Mouse (Mus musculus) Patski (cell line): ENCODE measurements around the gene Nlrp3. TPM values are rescaled to one million over a fixed set of nuclear protein-coding genes. Genes with fewer than 3 reads are reported as not detected.

Experiments
- ATAC-seq: fragments of 100-300 bp; one replicate; pipeline ENCODE4 v1.8.0; 2021
- CTCF ChIA-PET: fragments of 350-600 bp; sonication (Branson Sonifier 250); formaldehyde crosslinking; loops from one replicate; lab custom pipeline; 2022; ENCODE audit warnings: inconsistent platforms; lab: Charles Lee
- POLR2A ChIA-PET: fragments of 350-600 bp; sonication (Branson Sonifier 250); formaldehyde crosslinking; loops from one replicate; lab custom pipeline; 2022; ENCODE audit warnings: antibody characterized with exemption, inconsistent platforms; lab: Charles Lee
- DNase-seq: peaks from one replicate; pipeline ENCODE4 v3.0.0-alpha.2; 2011; ENCODE audit warnings: low read depth, low spot score
- H3K27me3 ChIP-seq: fragments of 371-371 bp; one replicate; pipeline ENCODE4 v1.5.1; 2021
- CTCF ChIP-seq: fragments of 100-300 bp; IDR thresholded peaks from one replicate; pipeline ENCODE4 v1.5.1; 2021
- in situ Hi-C: fragments of 300-500 bp; cut with MboI; formaldehyde crosslinking; loops from 3 replicates; pipeline ENCODE4 v1.11.1; 2018; ENCODE audit warnings: low pct_unique_long_range_greater_than_20kb, mixed read lengths
- polyA plus RNA-seq: library from polyadenylated mRNA; unstranded; gene quantifications from one replicate; pipeline ENCODE4 v1.2.3, GENCODE M21; 2021

The Nlrp3 gene
- polyA plus RNA-seq, 1 experiment from 2014 or later, result 0.03 TPM

DNA sequence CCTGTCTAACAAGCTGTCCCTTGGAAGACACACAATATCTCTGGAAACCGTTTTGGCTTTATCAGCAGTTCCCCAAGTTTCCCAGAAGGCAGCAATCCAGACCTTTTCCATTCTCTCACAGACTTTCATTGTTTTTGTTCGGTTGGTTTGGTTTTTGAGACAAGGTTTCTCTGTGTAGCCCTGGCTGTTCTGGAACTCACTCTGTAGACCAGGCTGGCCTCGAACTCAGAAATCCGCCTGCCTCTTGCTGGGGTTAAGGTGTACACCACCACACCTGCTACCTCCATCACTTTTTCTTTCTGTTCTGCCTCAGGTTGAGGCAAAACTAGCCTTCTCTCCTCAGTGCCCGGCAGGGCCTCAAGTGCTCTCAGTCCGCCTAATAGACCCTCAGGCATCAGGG lies 27.0 kb upstream of the Nlrp3 start:
- TF ChIP-seq CTCF, result no peak
- in situ Hi-C loops, result no loop called here

DNA sequence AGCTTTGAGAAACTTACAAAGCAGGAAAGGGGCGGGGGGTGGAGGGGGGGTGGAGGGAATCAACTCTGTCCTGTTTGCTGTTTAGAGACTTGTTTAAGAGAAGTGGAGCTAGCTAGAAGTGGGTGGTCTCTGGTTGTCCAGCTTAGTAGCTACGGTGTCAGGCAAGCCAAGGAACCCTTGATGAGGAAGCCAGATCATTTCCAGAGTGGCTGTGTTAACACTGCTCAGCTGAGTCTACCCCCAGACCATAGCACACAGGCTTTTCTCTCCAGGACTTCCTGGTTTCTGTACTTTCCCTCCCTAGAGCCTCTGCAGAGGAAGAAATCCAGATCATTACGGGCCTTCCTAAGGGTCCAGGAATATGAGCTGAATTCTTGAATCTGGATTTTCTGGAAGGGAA lies 26.6 kb upstream of the Nlrp3 start:
- ATAC-seq, result no peak
- no peak for TF ChIP-seq CTCF
- H3K27me3 ChIP-seq, result no peaks in the 10 kb centered on the region
- POLR2A ChIA-PET, result no interaction called here
- in situ Hi-C loops, result no loop called here
- no peak for DNase-seq
- CTCF ChIA-PET, result interaction anchor here (1.4 to 4.6 kb wide), 2 partner anchors 10 to 98 kb away, joined by 4 to 15 read pairs; no protein-coding TSS in a partner anchor

More for the DNA sequence above, 27.0 kb upstream of the Nlrp3 start:
- ChIA-PET POLR2A (no interaction called here), CTCF (interaction anchor here (1.4 to 4.6 kb wide), 2 partner anchors 11 to 98 kb away, joined by 4 to 15 read pairs; no protein-coding TSS in a partner anchor)
- DNase-seq (no peak), ATAC-seq (no peak)
- H3K27me3 ChIP-seq, result no peaks in the 10 kb centered on the region

DNA sequence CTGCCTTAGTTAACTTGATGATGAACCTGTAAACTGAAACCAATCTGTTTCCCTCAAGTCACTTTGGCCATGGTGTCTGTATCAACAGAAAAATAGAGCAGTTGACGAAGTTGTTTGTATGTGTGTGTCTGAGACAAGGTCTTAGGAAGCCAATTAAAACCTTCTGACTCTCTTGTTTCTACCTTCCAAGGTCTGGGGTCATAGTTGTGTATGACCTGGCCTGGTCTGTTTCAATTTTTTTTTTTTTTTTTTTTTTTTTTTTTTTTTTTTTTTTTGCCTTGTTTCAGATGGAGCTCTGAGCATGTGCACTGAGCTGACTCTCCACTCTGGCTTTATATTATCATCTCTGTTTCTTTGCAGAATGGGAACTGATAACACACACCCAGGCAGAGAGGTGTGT lies 23.9 kb upstream of the Nlrp3 start:
- no peak for DNase-seq
- H3K27me3 ChIP-seq, result no peaks in the 10 kb centered on the region
- ChIA-PET CTCF (interaction anchor here (0.9 to 4.6 kb wide), 3 partner anchors 8 to 52 kb away, joined by 3 to 15 read pairs (median 4); no protein-coding TSS in a partner anchor), POLR2A (interaction anchor here (0.6 kb wide), 2 partner anchors 16 to 239 kb away, joined by 3 read pairs; no protein-coding TSS in a partner anchor)
- in situ Hi-C loops, result no loop called here
- ATAC-seq, result no peak
- TF ChIP-seq CTCF, result no peak

DNA sequence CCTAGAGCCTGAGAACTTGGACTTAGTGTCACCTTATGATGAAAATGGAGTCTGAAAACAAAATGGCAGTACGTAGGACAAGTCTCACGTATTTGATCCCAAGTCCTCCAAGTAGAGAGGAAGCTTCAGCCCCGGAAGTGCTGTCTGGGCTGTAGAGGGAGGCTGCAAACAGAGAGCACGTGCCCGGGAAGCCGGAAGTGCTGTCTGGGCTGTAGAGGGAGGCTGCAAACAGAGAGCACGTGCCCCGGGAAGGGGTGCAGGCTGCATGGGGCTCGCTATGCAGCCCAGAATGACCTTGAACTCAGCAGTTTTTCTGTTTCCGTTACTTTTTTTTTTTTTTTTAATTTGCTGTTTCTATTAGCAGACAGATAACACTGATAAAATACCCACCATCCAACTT lies 23.1 kb upstream of the Nlrp3 start:
- ATAC-seq, result no peak
- DNase-seq, result no peak
- ChIA-PET POLR2A (no interaction called here), CTCF (interaction anchor here (0.9 to 4.6 kb wide), 3 partner anchors 7 to 51 kb away, joined by 3 to 15 read pairs (median 4); no protein-coding TSS in a partner anchor)
- no peaks in the 10 kb centered on the region for H3K27me3 ChIP-seq
- no peak for TF ChIP-seq CTCF
- in situ Hi-C loops, result no loop called here

DNA sequence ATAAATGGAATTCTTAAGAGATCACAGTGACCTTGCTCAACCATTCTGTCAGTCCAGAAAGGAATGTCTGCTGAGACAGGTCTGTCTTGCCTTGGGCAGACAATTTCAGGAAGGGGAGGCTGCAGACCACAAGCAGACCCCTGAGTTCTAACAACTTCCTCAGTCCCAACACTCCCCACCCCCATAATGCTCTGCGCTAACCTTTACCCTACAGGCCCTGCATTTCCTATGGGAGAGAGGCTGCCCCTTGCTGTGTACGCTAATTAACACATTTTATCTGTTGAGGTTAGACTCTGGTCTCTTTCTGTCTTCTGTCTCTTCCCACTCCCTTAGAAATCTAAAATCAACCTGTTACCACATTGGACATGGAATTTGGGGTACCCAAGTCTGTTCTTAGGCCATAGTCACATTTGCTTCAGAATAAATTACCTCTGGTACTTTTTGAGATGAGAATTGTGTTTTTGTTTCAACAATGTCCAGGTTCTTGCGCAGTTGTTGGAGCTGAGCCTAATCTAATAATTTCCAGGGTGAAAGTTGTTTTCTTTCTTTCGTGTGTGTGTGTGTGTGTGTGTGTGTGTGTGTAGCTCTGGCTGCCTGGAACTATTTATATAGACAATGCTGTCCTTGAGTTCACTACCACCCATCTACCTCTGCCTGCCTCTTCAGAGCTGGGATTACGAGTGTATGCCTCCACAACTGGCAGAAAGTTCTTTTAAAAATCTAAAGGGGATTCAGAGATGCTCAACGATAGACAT lies 21.4 kb upstream of the Nlrp3 start:
- ATAC-seq, result no peak
- no peaks in the 10 kb centered on the region for H3K27me3 ChIP-seq
- no peak for DNase-seq
- TF ChIP-seq CTCF, result no peak
- in situ Hi-C loops, result loop anchor here (10.0 kb wide), 1 partner anchor 255 kb away; no protein-coding TSS in a partner anchor
- ChIA-PET CTCF (no interaction called here), POLR2A (no interaction called here)

DNA sequence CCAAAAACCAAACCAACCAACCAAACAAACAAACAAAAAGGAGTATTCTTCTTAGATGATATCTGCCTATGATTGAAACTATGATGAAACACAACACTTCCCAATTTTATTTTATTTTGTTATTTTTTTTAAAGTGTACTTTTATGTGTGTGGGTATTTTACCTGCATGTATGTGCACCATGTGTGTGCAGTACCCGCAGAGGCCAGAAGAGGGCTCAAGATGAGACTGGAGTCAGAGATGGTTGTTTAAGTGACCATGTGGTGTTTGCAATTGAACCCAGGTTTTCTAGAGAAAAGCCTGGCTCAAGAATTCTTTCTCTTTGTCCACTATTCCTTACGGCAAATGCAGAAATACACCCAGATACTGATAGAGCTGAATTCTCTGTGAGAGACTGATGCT lies 17.2 kb upstream of the Nlrp3 start:
- ChIA-PET CTCF (interaction anchor here (1.0 to 2.6 kb wide), 5 partner anchors 8 to 200 kb away, joined by 3 to 15 read pairs (median 5); no protein-coding TSS in a partner anchor), POLR2A (no interaction called here)
- peak; percentile 42 for TF ChIP-seq CTCF
- H3K27me3 ChIP-seq, result no peaks in the 10 kb centered on the region
- no peak for DNase-seq
- ATAC-seq, result no peak
- in situ Hi-C loops, result loop anchor here (10.0 kb wide), 1 partner anchor 251 kb away; no protein-coding TSS in a partner anchor

DNA sequence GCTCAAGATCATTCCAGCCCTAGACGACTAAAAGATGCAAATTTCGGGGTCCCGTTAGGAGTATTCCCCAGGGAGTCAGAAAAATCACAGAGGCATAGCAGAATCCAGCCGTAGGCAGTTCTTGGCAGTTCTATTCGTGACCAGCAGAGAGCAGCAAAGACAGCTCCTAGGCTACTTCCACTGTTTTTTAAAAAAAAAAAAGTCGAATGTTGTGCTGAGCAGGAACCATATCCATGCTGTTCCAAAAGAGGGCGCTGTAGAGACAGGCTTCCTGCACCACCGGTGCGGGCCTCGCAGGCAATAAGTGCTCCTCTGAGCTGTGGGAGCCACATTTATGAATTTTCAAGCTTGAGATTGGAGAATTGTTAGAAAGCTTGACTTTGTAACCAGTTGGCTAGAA lies 16.1 kb upstream of the Nlrp3 start:
- ChIA-PET POLR2A (interaction anchor here (0.9 kb wide), 1 partner anchor 89 kb away, joined by 3 read pairs; no protein-coding TSS in a partner anchor), CTCF (interaction anchor here (0.6 to 2.6 kb wide), 24 partner anchors 9 to 286 kb away, joined by 3 to 20 read pairs (median 4); partner anchors contain the start of genes Nlrp3 and Olfr222)
- peak; percentile 97 for TF ChIP-seq CTCF
- H3K27me3 ChIP-seq, result no peaks in the 10 kb centered on the region
- in situ Hi-C loops, result loop anchor here (5.0 to 10.0 kb wide), 2 partner anchors 47 to 250 kb away; no protein-coding TSS in a partner anchor
- DNase-seq, result peak; percentile 55
- ATAC-seq, result no peak

DNA sequence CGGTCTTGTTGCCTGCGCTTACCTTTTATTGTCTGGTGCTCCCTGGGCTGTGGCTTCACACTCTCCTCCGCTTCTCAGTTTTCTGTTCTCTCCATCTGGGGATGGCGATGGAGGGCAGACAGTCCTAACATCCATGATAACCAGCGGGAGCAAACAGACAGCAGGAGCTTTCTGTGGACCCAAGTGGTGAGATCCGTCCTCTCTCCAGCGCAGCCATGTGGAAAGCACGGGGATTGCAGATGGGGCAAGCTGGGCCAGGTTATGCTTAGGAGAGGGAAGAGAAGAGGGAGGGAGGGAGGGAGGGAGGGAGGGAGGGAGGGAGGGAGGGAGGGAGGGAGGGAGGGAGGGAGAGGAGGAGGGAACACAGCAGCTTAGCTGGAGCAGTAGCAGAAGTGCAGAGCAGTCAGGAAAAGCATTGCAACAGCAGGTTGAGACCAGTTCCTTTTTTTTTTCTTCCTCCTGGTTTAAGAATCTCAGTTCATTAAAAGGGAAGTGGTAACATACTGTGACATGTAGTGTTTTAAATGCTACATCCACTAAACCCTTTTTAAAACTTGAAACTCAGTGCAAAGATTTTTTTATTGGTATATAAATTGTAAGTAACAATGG lies 14.8 kb upstream of the Nlrp3 start, which contains the start of gene Zkscan17:
Gene Zkscan17, minus strand, starts transcription at position 280 of the 609 bp plus-strand sequence.
- POLR2A ChIA-PET, result no interaction called here
- ATAC-seq (no peak), DNase-seq (no peak)
- TF ChIP-seq CTCF, result peak; percentile 30
- H3K27me3 ChIP-seq, result no peaks in the 10 kb centered on the region
- in situ Hi-C loops, result loop anchor here (5.0 to 10.0 kb wide), 2 partner anchors 46 to 248 kb away; no protein-coding TSS in a partner anchor
- CTCF ChIA-PET, result interaction anchor here (1.3 to 2.6 kb wide), 6 partner anchors 10 to 73 kb away, joined by 3 to 20 read pairs (median 9); no protein-coding TSS in a partner anchor

DNA sequence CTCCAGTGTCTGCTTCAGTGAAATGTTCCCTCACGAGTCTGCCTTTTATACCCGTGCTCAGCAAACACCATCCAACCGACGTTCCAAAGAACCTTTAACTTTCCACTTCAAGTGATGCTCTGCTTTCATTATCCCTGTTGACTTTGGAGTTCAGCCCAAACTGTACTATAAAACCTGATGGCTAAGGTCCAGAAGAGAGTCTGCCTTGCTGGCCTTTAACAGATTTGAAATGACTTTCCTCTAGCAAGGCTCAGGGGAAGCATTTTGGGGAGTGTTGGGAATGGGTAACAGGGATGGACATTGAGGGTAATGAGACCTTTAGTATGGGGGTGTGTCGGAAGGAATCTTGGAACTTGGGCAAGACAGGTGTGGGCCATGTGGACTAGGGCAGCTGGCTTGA lies 11.1 kb upstream of the Nlrp3 start:
- ATAC-seq (no peak), DNase-seq (no peak)
- no peaks in the 10 kb centered on the region for H3K27me3 ChIP-seq
- POLR2A ChIA-PET, result no interaction called here
- TF ChIP-seq CTCF, result no peak
- in situ Hi-C loops, result no loop called here
- CTCF ChIA-PET, result no interaction called here

DNA sequence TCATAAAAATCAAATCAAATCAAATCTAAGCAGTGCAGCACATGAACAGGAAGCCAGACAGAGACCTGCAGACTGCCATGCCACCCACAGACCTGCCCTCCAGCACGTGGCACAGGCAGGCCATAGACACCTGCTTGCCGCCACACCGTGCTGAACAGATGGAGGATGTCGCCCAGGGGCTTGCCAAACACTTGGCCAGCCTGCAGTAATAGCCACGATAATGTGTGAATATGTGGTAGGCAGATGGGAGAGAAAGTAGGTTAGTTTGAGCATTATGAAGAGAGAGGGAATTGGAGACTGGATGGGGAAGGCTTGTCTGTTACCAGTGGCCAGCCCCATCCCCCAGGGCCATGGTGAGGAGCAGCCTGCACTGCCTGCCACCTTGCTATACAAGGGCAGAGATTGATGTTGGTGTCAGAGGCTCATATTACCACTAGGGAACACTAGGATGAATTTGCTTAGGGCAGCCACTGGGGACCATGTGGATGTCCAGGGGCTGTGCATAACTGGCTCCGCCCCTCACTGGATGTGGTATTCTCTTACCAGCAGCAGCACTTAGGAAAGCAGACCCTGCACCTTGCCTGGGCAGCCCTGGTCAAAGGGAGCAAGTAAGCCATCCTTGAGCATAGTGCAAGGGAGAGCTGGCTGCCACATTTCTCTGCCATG lies 10.4 kb upstream of the Nlrp3 start:
- ATAC-seq (peak; percentile 44), DNase-seq (no peak)
- no peaks in the 10 kb centered on the region for H3K27me3 ChIP-seq
- ChIA-PET POLR2A (no interaction called here), CTCF (no interaction called here)
- in situ Hi-C loops, result no loop called here
- no peak for TF ChIP-seq CTCF
